Mouse (Mus musculus): ENCODE measurements at regions not wholly inside any gene's neighbourhood (a gene's known extent, or its start where the extent isn't known, plus 50 kb on each side); places are given as distances from the start of the nearest gene placed in this dataset.
"Not testable (repeated sequence)": the region's sequence is repeated elsewhere in the genome, so short reads cannot be mapped to it uniquely, and the experiment has no call there.

GRCm38 (mm10) chr6:89125916-89126315, 223.9 kb downstream of the Tpra1 start:
- DNase-seq (ENCODE audit: low spot score) = no peak

GRCm38 (mm10) chr6:89128141-89128540, 226.1 kb downstream of the Tpra1 start:
- DNase-seq (ENCODE audit: low spot score) = peak; percentile 31

GRCm38 (mm10) chr6:89140469-89140868, 222.0 kb downstream of the Plxna1 start:
- no peak for DNase-seq (ENCODE audit: low spot score)

- DNase-seq (ENCODE audit: low spot score) = no peak
Observed at GRCm38 (mm10) chr6:89153027-89153662, 209.3 kb downstream of the Plxna1 start.

- DNase-seq (ENCODE audit: low spot score) = no peak
Observed at GRCm38 (mm10) chr6:89157501-89157900, 204.9 kb downstream of the Plxna1 start.

- DNase-seq (ENCODE audit: low spot score) = no peak
Observed at GRCm38 (mm10) chr6:89160051-89160450, 202.4 kb downstream of the Plxna1 start.

GRCm38 (mm10) chr6:89161746-89162145, 200.7 kb downstream of the Plxna1 start:
- no peak for DNase-seq (ENCODE audit: low spot score)

GRCm38 (mm10) chr6:89169520-89169919, 192.9 kb downstream of the Plxna1 start:
- DNase-seq (ENCODE audit: low spot score) = no peak

- DNase-seq (ENCODE audit: low spot score) = not testable (repeated sequence)
Observed at GRCm38 (mm10) chr6:89184920-89185319, 177.5 kb downstream of the Plxna1 start.

GRCm38 (mm10) chr6:89200514-89201284, 161.7 kb downstream of the Plxna1 start:
- DNase-seq (ENCODE audit: low spot score) = not testable (repeated sequence)

- DNase-seq (ENCODE audit: low spot score) = no peak
Observed at GRCm38 (mm10) chr6:89215021-89215420, 147.4 kb downstream of the Plxna1 start.

GRCm38 (mm10) chr6:89235416-89236075, 126.9 kb downstream of the Plxna1 start:
- no peak for DNase-seq (ENCODE audit: low spot score)

- DNase-seq (ENCODE audit: low spot score) = no peak
Observed at GRCm38 (mm10) chr6:89236226-89236625, 126.2 kb downstream of the Plxna1 start.

GRCm38 (mm10) chr6:89236892-89237646, 125.4 kb downstream of the Plxna1 start:
- no peak for DNase-seq (ENCODE audit: low spot score)

- DNase-seq (ENCODE audit: low spot score) = no peak
Observed at GRCm38 (mm10) chr6:89238871-89239270, 123.5 kb downstream of the Plxna1 start.

GRCm38 (mm10) chr6:89239511-89239910, 122.9 kb downstream of the Plxna1 start:
- DNase-seq (ENCODE audit: low spot score) = no peak

GRCm38 (mm10) chr6:89240168-89240705, 122.2 kb downstream of the Plxna1 start:
- no peak for DNase-seq (ENCODE audit: low spot score)

- peak; percentile 23 for DNase-seq (ENCODE audit: low spot score)
Observed at GRCm38 (mm10) chr6:89242371-89243288, 119.8 kb downstream of the Plxna1 start.

- DNase-seq (ENCODE audit: low spot score) = no peak
Observed at GRCm38 (mm10) chr6:89245506-89245905, 116.9 kb downstream of the Plxna1 start.

- no peak for DNase-seq (ENCODE audit: low spot score)
Observed at GRCm38 (mm10) chr6:89246261-89246660, 116.2 kb downstream of the Plxna1 start.

Data from thymus, postnatal 0 days (tissue).